Mouse (Mus musculus): ENCODE data around the gene Ttc21b. TPM values are rescaled to one million over a fixed set of nuclear protein-coding genes. Genes with fewer than 3 reads are reported as not detected.

Gene Ttc21b
- polyA plus RNA-seq, 1 experiment from 2014 or later = 3.6 TPM

GRCm38 (mm10) chr2:66209875-66210274 lies 46.5 kb downstream of the Ttc21b start:
- DNase-seq (ENCODE audit: low spot score) (no peak), ATAC-seq (ENCODE audit: low FRiP score, low TSS enrichment) (no peak)
- TF ChIP-seq EP300 (optimal IDR thresholded peaks at IDR 0.05) (no peak), CTCF (IDR thresholded peaks at IDR 0.05; ENCODE audit: low read depth) (no peak)
- Histone ChIP-seq H3K36me3 (ENCODE audit: control insufficient read depth, insufficient read depth, low read length) (peaks cover 8% of the 10 kb centered on the region), H3K4me3 (ENCODE audit: low read depth, low read length) (no peak overlapping the region), H3K4me2 (replicated peaks; ENCODE audit: low read depth) (no peak overlapping the region), H3K4me1 (replicated peaks; ENCODE audit: control insufficient read depth, insufficient read depth) (no peaks in the 10 kb centered on the region), H3K27ac (replicated peaks) (no peak overlapping the region), H3K9ac (ENCODE audit: low read length) (no peak overlapping the region), H3K9me3 (ENCODE audit: control insufficient read depth, low read length) (no peaks in the 10 kb centered on the region), H3K27me3 (ENCODE audit: control insufficient read depth, insufficient read depth, low read length) (no peaks in the 10 kb centered on the region)
- WGBS = 78% methylated on average over 10 of the region's 10 CpGs

- no peak for ATAC-seq (ENCODE audit: low FRiP score, low TSS enrichment)
- no peak for DNase-seq (ENCODE audit: low spot score)
- Histone ChIP-seq H3K4me1 (replicated peaks; ENCODE audit: control insufficient read depth, insufficient read depth) (no peaks in the 10 kb centered on the region), H3K36me3 (ENCODE audit: control insufficient read depth, insufficient read depth, low read length) (peaks cover 8% of the 10 kb centered on the region), H3K27ac (replicated peaks) (no peak overlapping the region), H3K9me3 (ENCODE audit: control insufficient read depth, low read length) (no peaks in the 10 kb centered on the region), H3K4me2 (replicated peaks; ENCODE audit: low read depth) (no peak overlapping the region), H3K4me3 (ENCODE audit: low read depth, low read length) (no peak overlapping the region), H3K9ac (ENCODE audit: low read length) (no peak overlapping the region), H3K27me3 (ENCODE audit: control insufficient read depth, insufficient read depth, low read length) (no peaks in the 10 kb centered on the region)
- TF ChIP-seq EP300 (optimal IDR thresholded peaks at IDR 0.05) (no peak), CTCF (IDR thresholded peaks at IDR 0.05; ENCODE audit: low read depth) (no peak)
- 96% methylated on average over 13 of the region's 13 CpGs for WGBS
These were observed 47.1 kb downstream of the Ttc21b start for GRCm38 (mm10) chr2:66209353-66209752.

- Histone ChIP-seq H3K4me1 (replicated peaks; ENCODE audit: control insufficient read depth, insufficient read depth) (no peaks in the 10 kb centered on the region), H3K4me2 (replicated peaks; ENCODE audit: low read depth) (no peak overlapping the region), H3K4me3 (ENCODE audit: low read depth, low read length) (no peak overlapping the region), H3K27me3 (ENCODE audit: control insufficient read depth, insufficient read depth, low read length) (no peaks in the 10 kb centered on the region), H3K27ac (replicated peaks) (no peak overlapping the region), H3K36me3 (ENCODE audit: control insufficient read depth, insufficient read depth, low read length) (peaks cover 8% of the 10 kb centered on the region), H3K9me3 (ENCODE audit: control insufficient read depth, low read length) (no peaks in the 10 kb centered on the region), H3K9ac (ENCODE audit: low read length) (no peak overlapping the region)
- WGBS = 80% methylated on average over 2 of the region's 2 CpGs
- ATAC-seq (ENCODE audit: low FRiP score, low TSS enrichment) = no peak
- no peak for DNase-seq (ENCODE audit: low spot score)
- TF ChIP-seq CTCF (IDR thresholded peaks at IDR 0.05; ENCODE audit: low read depth) = no peak
- TF ChIP-seq EP300 (optimal IDR thresholded peaks at IDR 0.05) = no peak
These were observed 49.6 kb downstream of the Ttc21b start for GRCm38 (mm10) chr2:66206796-66207195.

DNA sequence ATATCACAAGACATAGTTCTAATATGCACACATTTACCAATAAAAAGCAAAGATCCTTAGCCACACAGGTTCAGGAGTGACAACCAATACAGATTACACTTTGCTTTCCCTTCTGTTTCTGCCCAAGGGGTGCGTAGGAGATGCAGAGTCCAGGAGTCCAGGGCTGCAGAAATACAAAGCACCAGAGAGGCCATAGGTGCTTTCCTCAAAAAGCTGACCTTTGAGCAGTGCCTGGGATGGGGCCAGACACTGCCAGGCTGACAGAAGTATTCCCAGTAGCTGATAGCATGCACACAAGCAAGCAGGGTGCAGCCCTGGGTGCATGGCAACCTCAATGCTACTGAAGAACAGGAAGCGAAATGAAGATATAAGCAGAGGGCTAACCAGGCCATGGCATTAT lies 52.2 kb downstream of the Ttc21b start:
- no peak for ATAC-seq (ENCODE audit: low FRiP score, low TSS enrichment)
- no peak for TF ChIP-seq EP300 (optimal IDR thresholded peaks at IDR 0.05)
- no peak for TF ChIP-seq CTCF (IDR thresholded peaks at IDR 0.05; ENCODE audit: low read depth)
- Histone ChIP-seq H3K9me3 (ENCODE audit: control insufficient read depth, low read length) (no peaks in the 10 kb centered on the region), H3K4me2 (replicated peaks; ENCODE audit: low read depth) (no peak overlapping the region), H3K27me3 (ENCODE audit: control insufficient read depth, insufficient read depth, low read length) (no peaks in the 10 kb centered on the region), H3K36me3 (ENCODE audit: control insufficient read depth, insufficient read depth, low read length) (peaks cover 7% of the 10 kb centered on the region), H3K27ac (replicated peaks) (no peak overlapping the region), H3K4me1 (replicated peaks; ENCODE audit: control insufficient read depth, insufficient read depth) (no peaks in the 10 kb centered on the region), H3K9ac (ENCODE audit: low read length) (no peak overlapping the region), H3K4me3 (ENCODE audit: low read depth, low read length) (no peak overlapping the region)
- no peak for DNase-seq (ENCODE audit: low spot score)
- 95% methylated on average over 2 of the region's 2 CpGs for WGBS

DNA sequence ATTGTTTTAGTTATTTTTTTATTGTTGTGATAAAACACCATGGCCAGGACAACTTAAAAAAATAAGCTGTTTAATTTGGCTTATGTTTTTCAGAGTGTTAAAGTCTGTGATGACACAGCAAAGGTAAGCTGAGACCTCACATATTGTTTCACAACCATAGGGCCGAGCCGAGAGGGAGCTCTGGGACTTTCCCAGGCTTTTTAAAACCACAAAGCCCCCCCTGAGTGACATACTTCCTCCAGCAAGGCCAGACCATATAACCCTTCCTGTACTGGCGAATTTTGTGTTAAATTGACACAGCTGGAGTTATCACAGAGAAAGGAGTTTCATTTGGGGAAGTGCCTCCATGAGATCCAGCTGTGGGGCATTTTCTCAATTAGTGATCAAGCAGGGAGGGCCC lies 56.2 kb downstream of the Ttc21b start:
- 64% methylated on average over 3 of the region's 3 CpGs for WGBS
- no peak for ATAC-seq (ENCODE audit: low FRiP score, low TSS enrichment)
- TF ChIP-seq CTCF (IDR thresholded peaks at IDR 0.05; ENCODE audit: low read depth) (no peak), EP300 (optimal IDR thresholded peaks at IDR 0.05) (no peak)
- Histone ChIP-seq H3K9me3 (ENCODE audit: control insufficient read depth, low read length) (no peaks in the 10 kb centered on the region), H3K4me3 (ENCODE audit: low read depth, low read length) (no peak overlapping the region), H3K36me3 (ENCODE audit: control insufficient read depth, insufficient read depth, low read length) (no peaks in the 10 kb centered on the region; the same call in 1 of the 2 replicates), H3K9ac (ENCODE audit: low read length) (no peak overlapping the region), H3K27me3 (ENCODE audit: control insufficient read depth, insufficient read depth, low read length) (no peaks in the 10 kb centered on the region), H3K4me2 (replicated peaks; ENCODE audit: low read depth) (no peak overlapping the region), H3K4me1 (replicated peaks; ENCODE audit: control insufficient read depth, insufficient read depth) (no peaks in the 10 kb centered on the region), H3K27ac (replicated peaks) (no peak overlapping the region)
- no peak for DNase-seq (ENCODE audit: low spot score)

DNA sequence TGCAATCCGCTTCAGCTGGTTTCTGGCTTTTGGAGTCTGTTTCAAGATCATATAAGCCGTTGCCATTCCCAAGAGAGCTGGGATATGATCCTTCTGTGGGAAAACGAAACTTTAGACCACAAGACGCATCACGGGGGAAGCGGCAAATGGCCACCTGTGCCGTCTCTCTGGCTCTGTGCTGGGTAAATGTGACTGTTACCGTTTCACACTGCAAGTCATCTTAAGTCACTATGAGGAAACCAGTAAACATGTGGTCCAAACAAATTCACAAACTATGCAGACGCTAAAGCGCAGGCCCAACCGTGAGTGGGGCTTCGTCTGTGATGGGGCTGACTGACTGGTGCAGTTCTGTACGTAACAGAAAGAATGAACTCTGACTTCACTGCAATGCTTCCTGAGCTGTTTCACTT lies 64.7 kb downstream of the Ttc21b start:
- H3K9me3 ChIP-seq (ENCODE audit: control insufficient read depth, low read length) = no peaks in the 10 kb centered on the region
- H3K4me1 ChIP-seq (replicated peaks; ENCODE audit: control insufficient read depth, insufficient read depth) = no peaks in the 10 kb centered on the region
- H3K4me3 ChIP-seq (ENCODE audit: low read depth, low read length) = no peak overlapping the region
- TF ChIP-seq CTCF (IDR thresholded peaks at IDR 0.05; ENCODE audit: low read depth) (no peak), EP300 (optimal IDR thresholded peaks at IDR 0.05) (no peak)
- H3K27me3 ChIP-seq (ENCODE audit: control insufficient read depth, insufficient read depth, low read length) = no peaks in the 10 kb centered on the region
- H3K36me3 ChIP-seq (ENCODE audit: control insufficient read depth, insufficient read depth, low read length) = no peaks in the 10 kb centered on the region; the same call in 1 of the 2 replicates
- ATAC-seq (ENCODE audit: low FRiP score, low TSS enrichment) (no peak), DNase-seq (ENCODE audit: low spot score) (no peak)
- H3K4me2 ChIP-seq (replicated peaks; ENCODE audit: low read depth) = no peak overlapping the region; the same call in 1 of the 2 replicates
- 77% methylated on average over 13 of the region's 13 CpGs for WGBS
- H3K27ac ChIP-seq (replicated peaks) = no peak overlapping the region
- H3K9ac ChIP-seq (ENCODE audit: low read length) = no peak overlapping the region
